Mouse (Mus musculus): ENCODE data around the gene Uvrag.

- TF ChIP-seq GATA1 (IDR thresholded peaks at IDR 0.05; ENCODE audit: borderline replicate concordance, low read length) (no peak), FLI1 (IDR thresholded peaks at IDR 0.05; ENCODE audit: low read length) (no peak)
These were observed 116.2 kb downstream of the Uvrag start for GRCm38 (mm10) chr7:99024791-99025190.
